Mouse (Mus musculus) embryonic facial prominence, embryonic 14.5 days (tissue): Measurements from ENCODE around the gene Tmem140. TPM values are rescaled to one million over a fixed set of nuclear protein-coding genes. Genes with fewer than 3 reads are reported as not detected.

Source experiments
- ATAC-seq: fragments of 200-750 bp; cut with Nextera tagmentation; 2 replicates; pipeline ENCODE4 v1.8.0; 2017; ENCODE audit warnings: low read depth, moderate number of reproducible peaks, moderate TSS enrichment
- DNase-seq: peaks from one replicate; pipeline ENCODE4 v3.0.0-alpha.2; 2015; ENCODE audit warnings: low spot score
- H3K27ac ChIP-seq: fragments of 300-500 bp; sonication (generic); replicated peaks from 2 replicates; pipeline ENCODE4 v1.5.1; 2014; ENCODE audit warnings: low read depth, mild to moderate bottlenecking, low read length, moderate library complexity
- H3K27me3 ChIP-seq: fragments of 300-500 bp; sonication (generic); replicated peaks from 2 replicates; pipeline ENCODE4 v1.6.1; 2014; ENCODE audit warnings: low read length; ENCODE audit not compliant: control insufficient read depth, insufficient read depth
- H3K36me3 ChIP-seq: fragments of 300-500 bp; sonication (generic); 2 replicates; pipeline ENCODE4 v1.6.1; 2014; ENCODE audit warnings: low read length, mixed read lengths; ENCODE audit not compliant: control insufficient read depth, insufficient read depth
- H3K4me1 ChIP-seq: fragments of 300-500 bp; sonication (generic); 2 replicates; pipeline ENCODE4 v1.6.1; 2014; ENCODE audit warnings: antibody characterized with exemption, low read length; ENCODE audit not compliant: control insufficient read depth, insufficient read depth
- H3K4me2 ChIP-seq: fragments of 300-500 bp; sonication (generic); 2 replicates; pipeline ENCODE4 v1.6.1; 2014; ENCODE audit warnings: low read depth, mild to moderate bottlenecking, low read length, moderate library complexity, mixed read lengths
- H3K4me3 ChIP-seq: fragments of 300-500 bp; sonication (generic); 2 replicates; pipeline ENCODE4 v1.5.1; 2014; ENCODE audit warnings: low read depth, mild to moderate bottlenecking, low read length
- H3K9ac ChIP-seq: fragments of 300-500 bp; sonication (generic); 2 replicates; pipeline ENCODE4 v1.6.1; 2014; ENCODE audit warnings: low read depth, mild to moderate bottlenecking, low read length, moderate library complexity, mixed read lengths
- H3K9me3 ChIP-seq: fragments of 300-500 bp; sonication (generic); 2 replicates; pipeline ENCODE4 v1.6.1; 2016; ENCODE audit warnings: low read length; ENCODE audit not compliant: control insufficient read depth
- WGBS: fragments of 180-500 bp; shearing (Covaris S2); extraction: QIAGEN DNeasy Blood & Tissue Kit; methylation state at CpG from one replicate; pipeline ENCODE4 v1.1.7; 2014; 5-methylcytosine and 5-hydroxymethylcytosine counted together
- polyA plus RNA-seq: library from polyadenylated mRNA; unstranded; fragments of >200 nt; fragmentation: Nextera tagmentation; extraction: Ambion mirVana; gene quantifications from 2 replicates; pipeline ENCODE4 v1.2.1, GENCODE M21; 2014

The Tmem140 gene
- polyA plus RNA-seq, 1 experiment from 2014 or later, result 2.4 TPM

GRCm38 (mm10) chr6:34909631-34910345 is 46.8 kb downstream of the Tmem140 start:
- H3K4me2 ChIP-seq, result peak overlapping the region; percentile 56
- 0 out of 2 replicates have a peak overlapping the region, but pooled peaks have one; percentile 80 for H3K27ac ChIP-seq
- H3K9me3 ChIP-seq, result no peaks in the 10 kb centered on the region
- no peak for ATAC-seq
- H3K9ac ChIP-seq, result peak overlapping the region; percentile 71
- no peak for DNase-seq
- WGBS, result 42% methylated on average over 8 of the region's 8 CpGs
- peaks cover 33% of the 10 kb centered on the region for H3K36me3 ChIP-seq
- H3K27me3 ChIP-seq, result no peaks in the 10 kb centered on the region
- peaks cover 6% of the 10 kb centered on the region; the same call in 1 of the 2 replicates for H3K4me1 ChIP-seq
- H3K4me3 ChIP-seq, result peak overlapping the region; percentile 68

GRCm38 (mm10) chr6:34910371-34911219 is 47.6 kb downstream of the Tmem140 start, which contains the start of gene Wdr91:
Wdr91 (minus strand) TSS chr6:34910876.
- DNase-seq (peak; percentile 94), ATAC-seq (peak; percentile 94)
- H3K36me3 ChIP-seq, result peaks cover 26% of the 10 kb centered on the region; the same call in 1 of the 2 replicates
- peak within 1 kb of the TSS; percentile 56 for H3K4me2 ChIP-seq
- no peaks in the 10 kb centered on the region for H3K27me3 ChIP-seq
- H3K27ac ChIP-seq, result peak within 1 kb of the TSS; percentile 80
- H3K9me3 ChIP-seq, result no peaks in the 10 kb centered on the region
- peaks cover 6% of the 10 kb centered on the region; the same call in 1 of the 2 replicates for H3K4me1 ChIP-seq
- WGBS, result 0% methylated on average over 23 of the region's 64 CpGs
- peak within 1 kb of the TSS; percentile 71 for H3K9ac ChIP-seq
- peak within 1 kb of the TSS; percentile 68 for H3K4me3 ChIP-seq

DNA sequence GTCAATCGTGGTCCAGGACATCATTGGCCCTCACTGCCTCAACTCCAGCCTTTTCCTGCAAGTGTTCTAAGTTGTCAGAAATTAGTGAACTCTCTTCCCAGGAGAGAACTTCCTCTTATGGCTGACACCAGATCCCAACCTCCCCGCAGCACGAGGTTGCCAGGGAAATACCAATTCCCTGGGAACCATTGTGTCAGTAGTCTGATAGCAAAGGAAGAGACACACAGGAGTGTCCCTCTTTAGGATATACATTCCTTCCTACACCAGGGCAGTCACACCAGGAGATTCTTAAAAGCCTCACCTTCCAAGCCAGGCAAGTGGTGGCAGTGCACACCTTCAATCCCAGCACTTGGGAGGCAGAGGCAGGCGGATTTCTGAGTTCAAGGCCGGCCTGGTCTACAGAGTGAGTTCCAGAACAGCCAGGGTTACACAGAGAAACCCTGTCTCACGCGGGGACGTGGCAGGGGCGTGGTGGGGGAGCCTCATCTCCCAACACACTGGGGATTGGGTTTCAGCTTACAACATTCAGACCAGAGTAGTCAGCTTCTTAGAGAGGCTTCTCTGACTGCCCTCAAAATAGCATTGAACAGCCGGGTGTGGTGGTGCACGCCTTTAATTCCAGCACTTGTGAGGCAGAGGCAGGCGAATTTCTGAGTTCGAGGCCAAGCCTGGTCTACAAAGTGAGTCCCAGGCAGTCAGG is 50.5 kb downstream of the Tmem140 start:
- H3K27me3 ChIP-seq, result no peaks in the 10 kb centered on the region
- ATAC-seq, result no peak
- WGBS, result 79% methylated on average over 13 of the region's 13 CpGs

GRCm38 (mm10) chr6:34914462-34914861 is 51.5 kb downstream of the Tmem140 start:
- H3K4me3 ChIP-seq, result no peak overlapping the region
- 83% methylated on average over 3 of the region's 3 CpGs for WGBS
- H3K36me3 ChIP-seq, result no peaks in the 10 kb centered on the region
- ATAC-seq, result no peak
- H3K27ac ChIP-seq, result no peak overlapping the region
- H3K9ac ChIP-seq, result no peak overlapping the region
- H3K4me1 ChIP-seq, result peaks cover 6% of the 10 kb centered on the region; the same call in 1 of the 2 replicates
- H3K4me2 ChIP-seq, result no peak overlapping the region
- DNase-seq, result no peak
- H3K9me3 ChIP-seq, result no peaks in the 10 kb centered on the region
- H3K27me3 ChIP-seq, result no peaks in the 10 kb centered on the region

More for the DNA sequence above, 50.5 kb downstream of the Tmem140 start:
- Histone ChIP-seq H3K4me1 (peaks cover 6% of the 10 kb centered on the region; the same call in 1 of the 2 replicates), H3K4me2 (no peak overlapping the region), H3K9ac (no peak overlapping the region), H3K9me3 (no peaks in the 10 kb centered on the region), H3K27ac (no peak overlapping the region), H3K36me3 (no peaks in the 10 kb centered on the region; the same call in 1 of the 2 replicates), H3K4me3 (no peak overlapping the region)
- DNase-seq, result no peak

- Histone ChIP-seq H3K4me2 (no peak overlapping the region), H3K27me3 (no peaks in the 10 kb centered on the region), H3K4me1 (no peaks in the 10 kb centered on the region), H3K27ac (no peak overlapping the region), H3K9ac (no peak overlapping the region), H3K36me3 (no peaks in the 10 kb centered on the region), H3K4me3 (no peak overlapping the region), H3K9me3 (no peaks in the 10 kb centered on the region)
- DNase-seq (no peak), ATAC-seq (no peak)
- WGBS, result 59% methylated on average over 7 of the region's 7 CpGs
Observed at GRCm38 (mm10) chr6:34919146-34919545, 56.2 kb downstream of the Tmem140 start.

GRCm38 (mm10) chr6:34919956-34920355 is 57.0 kb downstream of the Tmem140 start, which contains the start of gene Stra8:
Stra8 (plus strand) TSS chr6:34920163.
- DNase-seq (no peak), ATAC-seq (no peak)
- Histone ChIP-seq H3K9ac (no peak within 1 kb of the TSS), H3K4me3 (no peak within 1 kb of the TSS), H3K27me3 (no peaks in the 10 kb centered on the region), H3K4me1 (no peaks in the 10 kb centered on the region), H3K27ac (no peak within 1 kb of the TSS), H3K4me2 (no peak within 1 kb of the TSS), H3K36me3 (no peaks in the 10 kb centered on the region), H3K9me3 (no peaks in the 10 kb centered on the region)
- WGBS, result 40% methylated on average over 10 of the region's 10 CpGs

DNA sequence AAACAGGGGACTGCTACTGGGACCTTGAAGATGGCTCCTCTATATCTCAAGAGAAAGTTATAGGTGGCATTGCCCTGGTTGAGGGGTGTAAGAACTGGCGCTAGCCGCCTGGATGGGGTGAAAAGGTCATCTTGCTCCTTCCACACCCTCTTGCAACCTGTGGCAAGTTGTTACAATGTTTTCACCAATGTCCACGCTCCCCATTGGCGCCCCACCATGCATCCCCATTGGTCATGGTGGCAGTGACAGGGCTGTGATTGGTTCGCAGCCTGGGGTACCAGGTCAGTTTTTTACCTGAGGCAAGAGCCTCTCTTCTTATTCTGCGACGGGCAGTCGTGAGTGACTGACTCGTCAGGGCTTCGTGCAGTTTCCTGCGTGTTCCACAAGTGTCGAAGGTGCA is 57.7 kb downstream of the Tmem140 start:
- WGBS, result 92% methylated on average over 12 of the region's 12 CpGs
- H3K9me3 ChIP-seq, result no peaks in the 10 kb centered on the region
- DNase-seq (no peak), ATAC-seq (no peak)
- no peak overlapping the region for H3K27ac ChIP-seq
- H3K9ac ChIP-seq, result no peak overlapping the region
- no peak overlapping the region for H3K4me2 ChIP-seq
- no peaks in the 10 kb centered on the region for H3K27me3 ChIP-seq
- no peak overlapping the region for H3K4me3 ChIP-seq
- no peaks in the 10 kb centered on the region for H3K36me3 ChIP-seq
- no peaks in the 10 kb centered on the region for H3K4me1 ChIP-seq

GRCm38 (mm10) chr6:34921941-34922340 is 59.0 kb downstream of the Tmem140 start:
- H3K9ac ChIP-seq, result no peak overlapping the region
- no peak for DNase-seq
- WGBS, result 49% methylated on average over 12 of the region's 14 CpGs
- H3K4me3 ChIP-seq, result no peak overlapping the region
- no peaks in the 10 kb centered on the region for H3K36me3 ChIP-seq
- no peak overlapping the region for H3K4me2 ChIP-seq
- no peak overlapping the region for H3K27ac ChIP-seq
- no peaks in the 10 kb centered on the region for H3K9me3 ChIP-seq
- ATAC-seq, result peak; percentile 41; the same call in 1 of the 2 replicates
- H3K4me1 ChIP-seq, result no peaks in the 10 kb centered on the region
- no peaks in the 10 kb centered on the region for H3K27me3 ChIP-seq
